ENCODE assay signal across 10 mouse cellular contexts in genomic region chr2:60088785-60089527, GRCm38 (mm10).
DNase-seq lines count a peak whose midpoint lies in the region; ATAC-seq and TF ChIP-seq lines count a peak whose summit lies in the region.
"Had no signal": no experiment of that assay in that cellular context is flagged by ENCODE, and none has a peak within 500 bp of the region (broad histone marks: within the 10 kb centered on the region; RNA-seq: fewer than 3 reads in every experiment).

No protein-coding gene starts in this region.

- H3K9ac ChIP-seq in kidney, postnatal 0 days (ENCODE audit: low read depth, low read length) = no peak overlapping the region
- no peak overlapping the region for H3K9ac ChIP-seq in neural tube, embryonic 13.5 days

- TF ChIP-seq CTCF in gastrocnemius, adult 2 months (IDR thresholded peaks at IDR 0.05) = no peak
- TF ChIP-seq CTCF in kidney, postnatal 0 days (IDR thresholded peaks at IDR 0.05; ENCODE audit: low read depth) = no peak

- H3K4me1 ChIP-seq in kidney, postnatal 0 days (replicated peaks; ENCODE audit: insufficient read depth, low read length) = peaks cover 4% of the 10 kb centered on the region; the same call in 1 of the 2 replicates
- H3K4me1 ChIP-seq in neural tube, embryonic 13.5 days (replicated peaks) = peaks cover 17% of the 10 kb centered on the region

- no peak for ATAC-seq in kidney, postnatal 0 days (replicated peaks; ENCODE audit: low FRiP score, low read depth)
- no peak for ATAC-seq in neural tube, embryonic 13.5 days (ENCODE audit: low read depth)
- ATAC-seq: Patski had no signal

- no peaks in the 10 kb centered on the region for H3K27me3 ChIP-seq in kidney, postnatal 0 days (ENCODE audit: insufficient read depth, low read length)
- no peaks in the 10 kb centered on the region for H3K27me3 ChIP-seq in neural tube, embryonic 13.5 days
- H3K27me3 ChIP-seq: Patski had no signal

- intact Hi-C loops in gastrocnemius, adult 2 months (cut with DNase I) = no loop called here

- no peaks in the 10 kb centered on the region for H3K9me3 ChIP-seq in kidney, postnatal 0 days (replicated peaks; ENCODE audit: low read length)
- H3K9me3 ChIP-seq in neural tube, embryonic 13.5 days = no peaks in the 10 kb centered on the region

- H3K4me2 ChIP-seq in kidney, postnatal 0 days (ENCODE audit: low read length) = peak overlapping the region; percentile 51
- H3K4me2 ChIP-seq in neural tube, embryonic 13.5 days = peak overlapping the region; percentile 47

- H3K27ac ChIP-seq in gastrocnemius, adult 2 months = peak overlapping the region; percentile 38; the same call in 1 of the 2 replicates
- peak overlapping the region; percentile 73 for H3K27ac ChIP-seq in kidney, postnatal 0 days
- peak overlapping the region; percentile 73 for H3K27ac ChIP-seq in neural tube, embryonic 13.5 days (replicated peaks)

- WGBS in kidney, postnatal 0 days = 76% methylated on average over 14 of the region's 14 CpGs
- WGBS in neural tube, embryonic 13.5 days = 81% methylated on average over 14 of the region's 14 CpGs

- H3K36me3 ChIP-seq in kidney, postnatal 0 days (ENCODE audit: insufficient read depth, low read length) = no peaks in the 10 kb centered on the region
- no peaks in the 10 kb centered on the region for H3K36me3 ChIP-seq in neural tube, embryonic 13.5 days

- no peak overlapping the region; the same call in 1 of the 2 replicates for H3K4me3 ChIP-seq in gastrocnemius, adult 2 months
- no peak overlapping the region for H3K4me3 ChIP-seq in kidney, postnatal 0 days (replicated peaks; ENCODE audit: low read depth, low read length)
- H3K4me3 ChIP-seq in neural tube, embryonic 13.5 days = peak overlapping the region; percentile 17; the same call in 1 of the 2 replicates

- no peak for DNase-seq in gastrocnemius, adult 2 months
- no peak for DNase-seq in gastrocnemius, postnatal 4 days (ENCODE audit: low spot score in 2 of 2)
- DNase-seq in kidney, postnatal 0 days (ENCODE audit: low spot score) = no peak
- DNase-seq in kidney, adult 11 months = no peak
- DNase-seq in lung, postnatal 10 days = peak; percentile 49
- DNase-seq in right cerebral cortex, adult 2 months (ENCODE audit: low spot score in 2 of 2) = no peak
- no peak for DNase-seq in urinary bladder, postnatal 36 days (ENCODE audit: low spot score in 2 of 2)
- DNase-seq: cerebellum, postnatal 36 days had no signal
